Mouse (Mus musculus) lung, embryonic 14.5 days (tissue): ENCODE results near the gene Retreg3. TPM values are rescaled to one million over a fixed set of nuclear protein-coding genes. Genes with fewer than 3 reads are reported as not detected.
"Not testable (repeated sequence)": the region's sequence is repeated elsewhere in the genome, so short reads cannot be mapped to it uniquely, and the experiment has no call there.

Experiments
- ATAC-seq: fragments of 200-750 bp; cut with Nextera tagmentation; 2 replicates; pipeline ENCODE4 v1.8.0; 2017; ENCODE audit warnings: mild to moderate bottlenecking, moderate TSS enrichment, moderate library complexity; ENCODE audit not compliant: insufficient read depth
- DNase-seq: peaks from one replicate; pipeline ENCODE4 v3.0.0-alpha.2; 2015
- H3K27ac ChIP-seq: fragments of 300-500 bp; sonication (generic); 2 replicates; pipeline ENCODE4 v1.5.1; 2014; ENCODE audit warnings: low read depth, mild to moderate bottlenecking, moderate library complexity
- H3K27me3 ChIP-seq: fragments of 300-500 bp; sonication (generic); 2 replicates; pipeline ENCODE4 v1.6.1; 2014; ENCODE audit warnings: low read length, control low read depth; ENCODE audit not compliant: insufficient read depth
- H3K36me3 ChIP-seq: fragments of 300-500 bp; sonication (generic); 2 replicates; pipeline ENCODE4 v1.6.1; 2014; ENCODE audit warnings: control low read depth; ENCODE audit not compliant: insufficient read depth
- H3K4me1 ChIP-seq: fragments of 300-500 bp; sonication (generic); 2 replicates; pipeline ENCODE4 v1.6.1; 2014; ENCODE audit warnings: antibody characterized with exemption, control low read depth; ENCODE audit not compliant: insufficient read depth
- H3K4me2 ChIP-seq: fragments of 300-500 bp; sonication (generic); 2 replicates; pipeline ENCODE4 v1.6.1; 2014; ENCODE audit warnings: mild to moderate bottlenecking
- H3K4me3 ChIP-seq: fragments of 300-500 bp; sonication (generic); 2 replicates; pipeline ENCODE4 v1.5.1; 2014; ENCODE audit warnings: low read depth, low read length
- H3K9ac ChIP-seq: fragments of 300-500 bp; sonication (generic); 2 replicates; pipeline ENCODE4 v1.6.1; 2014
- H3K9me3 ChIP-seq: fragments of 300-500 bp; sonication (generic); 2 replicates; pipeline ENCODE4 v1.6.1; 2016; ENCODE audit warnings: low read depth, low read length, control low read depth
- CTCF ChIP-seq: IDR thresholded peaks from 2 replicates; pipeline ENCODE4 v1.5.1; 2016; ENCODE audit warnings: antibody characterized with exemption, low read depth
- WGBS: fragments of 180-500 bp; shearing (Covaris S2); extraction: QIAGEN DNeasy Blood & Tissue Kit; methylation state at CpG from one replicate; pipeline ENCODE4 v1.1.7; 2014; 5-methylcytosine and 5-hydroxymethylcytosine counted together
- polyA plus RNA-seq: library from polyadenylated mRNA; unstranded; fragments of >200 nt; fragmentation: Nextera tagmentation; extraction: Ambion mirVana; gene quantifications from 2 replicates; pipeline ENCODE4 v1.2.1, GENCODE M21; 2014

Retreg3 gene
- polyA plus RNA-seq, 1 experiment from 2014 or later = 9.3 TPM

DNA sequence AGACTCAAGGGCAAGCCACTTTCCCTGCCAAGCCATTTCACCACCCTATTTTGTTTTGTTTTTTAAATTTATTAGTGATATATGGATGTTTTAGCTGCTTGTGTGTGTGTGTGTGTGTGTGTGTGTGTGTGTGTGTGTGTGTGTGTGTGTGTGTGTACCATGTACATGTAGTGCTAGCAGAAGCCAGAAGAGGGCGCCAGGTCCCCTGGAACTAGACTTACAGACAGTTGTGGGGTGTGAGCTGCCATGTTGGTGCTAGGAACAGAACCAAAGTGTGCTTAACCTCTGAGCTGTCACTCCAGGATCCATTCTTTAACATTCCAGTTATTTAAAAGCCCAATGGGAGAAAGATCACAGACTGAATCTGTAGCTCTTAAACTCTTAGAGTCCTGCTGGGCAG, 7.4 kb upstream of the Retreg3 start:
- ATAC-seq (no peak), DNase-seq (peak; percentile 15)
- peaks cover 38% of the 10 kb centered on the region for H3K36me3 ChIP-seq
- TF ChIP-seq CTCF = peak; percentile 41
- H3K27ac ChIP-seq = no peak overlapping the region
- no peaks in the 10 kb centered on the region for H3K27me3 ChIP-seq
- WGBS = 83% methylated on average over 1 of the region's 1 CpGs
- no peak overlapping the region for H3K4me3 ChIP-seq
- no peaks in the 10 kb centered on the region for H3K4me1 ChIP-seq
- no peaks in the 10 kb centered on the region for H3K9me3 ChIP-seq
- no peak overlapping the region for H3K4me2 ChIP-seq
- no peak overlapping the region for H3K9ac ChIP-seq

DNA sequence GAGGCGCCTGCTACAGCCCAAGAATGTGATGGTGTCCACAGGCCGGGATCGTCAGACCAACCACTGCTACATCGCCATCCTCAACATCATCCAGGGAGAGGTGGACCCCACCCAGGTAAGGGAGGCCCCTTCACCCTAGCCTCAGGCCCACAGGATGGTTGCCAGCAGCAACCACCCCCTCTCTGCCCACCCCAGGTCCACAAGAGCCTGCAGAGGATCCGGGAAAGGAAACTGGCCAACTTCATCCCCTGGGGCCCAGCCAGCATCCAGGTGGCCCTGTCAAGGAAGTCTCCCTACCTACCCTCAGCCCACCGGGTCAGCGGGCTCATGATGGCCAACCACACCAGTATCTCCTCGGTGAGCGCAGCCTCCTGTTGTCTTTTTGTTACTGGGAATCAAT, 5.3 kb upstream of the Retreg3 start:
- not testable (repeated sequence) for H3K9ac ChIP-seq, DNase-seq, ATAC-seq, H3K4me3 ChIP-seq, H3K9me3 ChIP-seq, H3K27me3 ChIP-seq, H3K4me2 ChIP-seq, H3K4me1 ChIP-seq, H3K27ac ChIP-seq
- peaks cover 38% of the 10 kb centered on the region for H3K36me3 ChIP-seq
- WGBS = 97% methylated on average over 6 of the region's 9 CpGs

DNA sequence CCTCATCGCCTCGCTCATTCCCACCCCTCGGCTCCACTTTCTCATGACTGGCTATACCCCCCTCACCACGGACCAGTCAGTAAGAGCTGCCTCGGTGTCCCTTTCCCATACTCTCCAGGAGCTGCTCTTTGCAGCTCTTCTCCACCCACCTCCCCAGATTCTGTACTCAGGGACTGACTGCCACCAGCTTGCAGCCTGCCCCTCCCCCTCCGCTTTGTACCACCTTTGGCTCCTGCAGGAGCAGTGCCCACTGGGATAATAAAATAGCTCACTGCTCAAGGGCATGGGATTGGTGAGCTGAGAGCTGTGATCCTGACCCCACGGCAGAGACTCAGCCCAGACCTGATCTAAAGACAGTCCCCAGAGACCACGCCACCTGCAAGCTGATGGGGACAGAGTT, 4.8 kb upstream of the Retreg3 start:
- not testable (repeated sequence) for H3K4me2 ChIP-seq, H3K4me1 ChIP-seq, DNase-seq, H3K27ac ChIP-seq, H3K9ac ChIP-seq, H3K27me3 ChIP-seq, H3K9me3 ChIP-seq, H3K4me3 ChIP-seq, ATAC-seq
- 92% methylated on average over 8 of the region's 8 CpGs for WGBS
- H3K36me3 ChIP-seq = peaks cover 38% of the 10 kb centered on the region

DNA sequence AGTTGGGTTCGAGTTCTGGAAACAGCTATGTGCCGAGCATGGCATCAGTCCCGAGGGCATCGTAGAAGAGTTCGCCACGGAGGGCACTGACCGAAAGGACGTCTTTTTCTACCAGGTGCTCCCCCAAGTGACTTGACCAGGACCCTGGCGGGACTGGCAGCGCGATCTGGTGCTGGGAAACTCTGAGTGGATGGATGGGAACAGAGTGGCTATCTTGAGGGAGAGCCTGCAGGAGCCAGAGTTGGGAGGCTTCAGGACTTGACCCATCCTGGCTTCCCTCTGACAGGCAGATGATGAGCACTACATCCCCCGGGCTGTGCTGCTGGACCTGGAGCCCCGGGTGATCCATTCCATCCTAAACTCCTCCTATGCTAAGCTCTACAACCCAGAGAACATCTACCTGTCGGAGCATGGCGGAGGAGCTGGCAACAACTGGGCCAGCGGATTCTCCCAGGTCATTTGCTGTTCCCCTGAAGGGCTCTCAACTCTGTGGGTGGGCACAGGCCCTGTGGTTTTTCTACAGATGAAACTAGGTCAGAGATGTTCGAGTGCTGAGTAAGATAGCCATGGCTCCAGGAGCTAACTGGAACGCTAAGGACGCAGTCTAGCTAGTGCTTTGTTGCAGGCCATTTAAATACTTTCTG, 974 bp upstream of the Retreg3 start:
- peaks cover 35% of the 10 kb centered on the region for H3K36me3 ChIP-seq
- H3K9me3 ChIP-seq = no peaks in the 10 kb centered on the region
- peak overlapping the region; percentile 77 for H3K9ac ChIP-seq
- H3K4me3 ChIP-seq = peak overlapping the region; percentile 91
- TF ChIP-seq CTCF = no peak
- no peaks in the 10 kb centered on the region for H3K27me3 ChIP-seq
- 16% methylated on average over 19 of the region's 19 CpGs for WGBS
- ATAC-seq (no peak), DNase-seq (no peak)
- peaks cover 16% of the 10 kb centered on the region for H3K4me1 ChIP-seq
- peak overlapping the region; percentile 96 for H3K4me2 ChIP-seq
- peak overlapping the region; percentile 92 for H3K27ac ChIP-seq

DNA sequence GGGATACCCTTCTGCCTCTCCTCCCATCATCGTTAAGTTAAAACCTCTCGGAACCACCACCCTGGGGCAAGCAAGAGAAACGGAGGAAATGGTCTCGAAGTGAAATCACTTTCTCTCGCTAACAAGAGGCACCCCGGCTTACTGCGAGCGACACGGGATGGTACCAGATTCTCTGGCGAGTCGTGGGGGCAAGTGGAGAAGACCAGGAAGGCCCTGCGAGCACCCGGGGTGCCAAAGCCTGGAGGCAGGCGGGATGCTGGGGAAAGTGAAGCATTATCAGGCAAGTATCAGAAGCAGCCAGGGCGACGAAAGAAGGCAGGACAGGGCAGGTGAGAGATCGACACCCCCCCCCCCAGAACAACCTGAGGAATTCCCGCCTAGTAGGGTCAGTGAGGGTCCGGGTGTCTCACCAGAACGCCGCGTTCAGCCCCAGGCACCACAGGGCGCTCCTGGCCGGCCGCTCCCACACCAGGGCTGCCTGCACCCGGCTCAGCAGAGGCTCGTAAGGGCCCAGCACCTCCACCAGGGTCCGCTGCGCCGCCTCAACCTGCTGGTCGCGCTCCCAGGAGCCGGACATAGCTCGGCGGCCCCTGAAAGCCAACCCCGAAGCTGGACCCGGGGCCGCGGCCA, 447 bp downstream of the Retreg3 start:
- H3K36me3 ChIP-seq = peaks cover 32% of the 10 kb centered on the region
- H3K27me3 ChIP-seq = no peaks in the 10 kb centered on the region
- H3K27ac ChIP-seq = peak overlapping the region; percentile 87
- H3K4me3 ChIP-seq = peak overlapping the region; percentile 91
- peak overlapping the region; percentile 96 for H3K4me2 ChIP-seq
- DNase-seq = peak; percentile 12
- under 1% methylated on average over 39 of the region's 39 CpGs for WGBS
- peak; percentile 80; the same call in 1 of the 2 replicates for ATAC-seq
- no peaks in the 10 kb centered on the region for H3K9me3 ChIP-seq
- H3K4me1 ChIP-seq = peaks cover 16% of the 10 kb centered on the region
- TF ChIP-seq CTCF = peak; percentile 47
- H3K9ac ChIP-seq = peak overlapping the region; percentile 85

DNA sequence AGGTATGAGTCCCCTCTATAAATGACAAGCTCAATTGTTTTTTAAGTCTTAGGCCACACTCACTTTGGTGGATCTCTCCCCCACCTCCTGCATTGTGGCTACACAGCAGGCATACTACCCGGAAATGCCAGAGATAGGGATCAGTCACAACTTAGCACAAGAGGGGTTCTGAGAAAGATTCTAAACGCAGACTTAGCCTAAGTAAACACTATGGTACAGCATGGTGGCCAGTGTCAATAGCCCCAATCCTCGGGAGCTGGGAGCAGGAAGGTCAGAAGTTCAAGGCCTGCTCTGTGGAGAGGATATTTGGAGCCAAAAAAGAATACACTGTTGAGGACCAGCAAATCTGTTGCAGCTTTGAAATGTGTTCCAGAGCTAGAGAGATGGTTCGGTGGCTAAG, 1.6 kb downstream of the Retreg3 start:
- no peaks in the 10 kb centered on the region for H3K27me3 ChIP-seq
- H3K36me3 ChIP-seq = peaks cover 22% of the 10 kb centered on the region
- WGBS = 26% methylated on average over 4 of the region's 4 CpGs
- no peak overlapping the region for H3K27ac ChIP-seq
- peak overlapping the region; percentile 85 for H3K9ac ChIP-seq
- peak overlapping the region; percentile 91 for H3K4me3 ChIP-seq
- TF ChIP-seq CTCF = no peak
- H3K4me1 ChIP-seq = peaks cover 16% of the 10 kb centered on the region
- DNase-seq = no peak
- ATAC-seq = no peak
- peak overlapping the region; percentile 96 for H3K4me2 ChIP-seq
- no peaks in the 10 kb centered on the region for H3K9me3 ChIP-seq

DNA sequence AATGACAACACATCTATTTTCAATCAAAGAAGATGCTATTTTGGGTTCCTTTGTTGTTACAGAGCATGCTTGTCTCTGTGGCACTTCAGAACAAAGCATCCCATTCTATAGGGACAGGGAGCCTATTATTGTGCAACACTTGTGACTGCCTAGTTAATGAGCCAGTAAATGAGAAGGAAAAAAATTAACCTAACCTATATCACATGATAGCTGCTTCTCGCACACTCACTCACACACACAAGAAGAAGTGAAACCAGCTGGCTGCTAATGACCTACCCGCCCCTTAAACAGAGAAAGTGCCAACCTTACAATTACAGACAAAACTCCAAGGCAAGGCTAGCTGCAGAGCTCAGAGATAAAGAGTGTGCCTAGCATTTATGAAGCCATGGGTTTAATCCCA, 4.1 kb downstream of the Retreg3 start:
- 72% methylated on average over 2 of the region's 2 CpGs for WGBS
- Histone ChIP-seq H3K4me2 (no peak overlapping the region), H3K27me3 (no peaks in the 10 kb centered on the region), H3K4me1 (peaks cover 12% of the 10 kb centered on the region), H3K36me3 (peaks cover 13% of the 10 kb centered on the region; the same call in 1 of the 2 replicates), H3K9ac (no peak overlapping the region), H3K9me3 (no peaks in the 10 kb centered on the region), H3K4me3 (no peak overlapping the region), H3K27ac (no peak overlapping the region)
- TF ChIP-seq CTCF = no peak
- ATAC-seq = no peak
- no peak for DNase-seq
